Mouse (Mus musculus) megakaryocyte progenitor cell, adult 5-6 weeks (primary cell): Measurements from ENCODE around the gene Usp51. TPM values are rescaled to one million over a fixed set of nuclear protein-coding genes. Genes with fewer than 3 reads are reported as not detected.
A peak's percentile ranks its signal among the peaks of the same experiment; 100 is the strongest.

Experiments used
- ATAC-seq: replicated peaks from 2 replicates; pipeline ENCODE4 v1.8.0; 2016; ENCODE audit warnings: mild to moderate bottlenecking, moderate TSS enrichment, inconsistent platforms; ENCODE audit not compliant: poor library complexity
- total RNA-seq, 2 experiments: library from RNA; stranded (forward) in 1 of 2; stranded (reverse) in 1 of 2; fragments of 157-497, 149-512 nt in 1 of 2; fragments of 200-1000 nt in 1 of 2; gene quantifications; 2 replicates each; pipeline versions ENCODE4 v1.2.3 to v1.2.4; 2015 to 2017

Usp51 gene
- total RNA-seq (2015) = 0.62 and 1.2 TPM in 2 replicates
- total RNA-seq (2017) = 0.29 and 0.61 TPM in 2 replicates

DNA sequence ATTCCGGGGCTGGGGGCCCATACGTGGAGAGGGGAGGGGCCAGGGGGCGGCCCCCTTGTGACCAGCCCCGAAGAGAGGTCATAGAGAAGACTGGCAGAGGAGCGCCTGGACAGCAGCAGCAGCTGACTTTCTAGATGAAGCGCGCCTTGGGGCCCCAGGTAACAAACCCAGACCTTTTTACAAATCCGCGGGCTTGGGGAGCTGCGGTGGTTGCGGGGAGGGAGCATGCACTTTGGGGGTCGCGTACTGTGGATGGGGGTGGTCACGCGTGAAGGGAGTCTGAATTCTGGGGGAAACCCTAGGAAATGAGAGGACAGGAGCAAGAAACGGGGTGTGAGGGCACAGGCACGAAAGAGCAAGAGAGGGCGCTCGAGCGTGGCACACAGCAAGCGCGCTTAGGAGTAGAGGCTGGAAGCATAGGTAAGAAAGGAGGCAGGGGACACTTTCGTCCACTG, at the start of gene Usp51:
Gene Usp51, plus strand, starts transcription at position 83 of the 455 bp plus-strand sequence.
- peak; percentile 79 for ATAC-seq

DNA sequence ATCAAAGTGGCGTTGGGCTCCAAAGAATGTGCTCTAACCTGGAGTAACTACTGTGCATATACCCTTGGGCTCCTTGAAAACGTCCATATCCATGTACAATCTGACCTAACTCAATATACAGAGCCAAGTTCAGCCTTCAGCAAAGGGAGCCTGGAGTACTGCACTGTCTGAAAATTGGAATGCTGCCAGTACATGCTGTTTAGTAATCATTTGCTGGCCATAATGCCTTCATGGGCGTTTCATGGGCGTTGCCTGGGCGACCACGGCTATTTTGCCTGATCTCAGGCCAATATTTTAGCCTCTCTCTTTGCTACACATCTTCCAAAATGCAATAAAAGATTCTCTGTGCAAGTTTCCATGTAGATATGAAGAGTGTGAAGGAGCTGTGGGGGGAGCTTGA, 36.7 kb upstream of the Usp51 start:
- no peak for ATAC-seq

DNA sequence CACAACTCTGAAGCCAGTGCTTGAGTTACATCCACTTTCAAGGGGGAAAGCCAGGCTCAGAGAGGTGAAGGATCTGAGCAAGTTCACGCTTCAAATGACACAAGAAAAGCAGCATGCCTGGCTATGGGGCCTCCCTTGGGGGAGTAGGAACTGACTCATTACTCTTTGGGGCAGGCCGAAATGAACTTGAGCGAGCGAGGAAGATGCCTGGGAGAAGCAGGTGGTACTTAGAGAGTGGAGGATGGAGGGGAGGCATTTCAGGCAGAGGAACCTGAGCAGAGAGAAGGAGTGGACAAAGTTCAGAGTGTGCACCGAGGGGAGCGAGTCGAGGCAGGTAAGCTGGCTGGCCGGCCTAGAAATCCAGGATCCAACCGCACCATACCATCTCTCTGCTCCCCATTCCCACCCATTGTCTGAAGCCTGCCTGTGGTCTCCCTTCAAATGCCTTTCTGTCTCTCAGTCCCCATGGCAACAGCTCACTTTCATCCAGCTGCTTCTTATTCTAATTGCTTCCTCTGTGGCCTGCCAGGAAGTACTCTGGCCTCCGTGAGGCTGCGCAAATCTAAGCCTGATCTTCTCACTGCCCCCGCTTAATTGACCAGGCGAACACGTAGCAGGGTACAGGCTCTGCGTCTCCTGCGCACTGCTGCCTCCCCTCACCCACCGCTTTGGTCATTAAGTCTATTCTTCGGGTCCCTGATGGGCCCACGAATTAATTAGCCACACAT, 32.6 kb upstream of the Usp51 start:
- ATAC-seq = peak; percentile 77

- ATAC-seq = 0 out of 2 replicates have a peak, but pooled peaks have one; percentile 29
These were observed 32.0 kb upstream of the Usp51 start for GRCm38 (mm10) chrX:152974204-152974661.

GRCm38 (mm10) chrX:152976538-152976937, 29.7 kb upstream of the Usp51 start:
- no peak for ATAC-seq

DNA sequence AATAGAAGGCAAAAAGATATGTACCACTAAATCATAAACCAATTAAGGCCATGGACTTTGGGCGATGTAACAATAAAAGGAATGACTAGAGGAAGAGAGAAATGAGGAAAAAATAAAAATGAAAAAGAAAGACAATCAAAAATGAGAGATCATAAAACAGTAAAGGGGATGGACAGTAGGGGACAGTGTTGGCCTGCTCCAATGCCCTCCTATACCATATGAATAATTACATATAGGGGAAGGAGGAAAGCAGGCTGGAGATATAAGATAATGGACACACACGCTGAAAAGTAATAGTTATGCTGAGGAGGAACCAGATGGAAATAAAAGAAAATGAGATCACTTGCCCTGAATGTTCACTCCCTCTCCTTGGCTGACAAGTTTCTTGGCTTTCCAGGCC, 21.3 kb upstream of the Usp51 start:
- ATAC-seq = peak; percentile 76

- ATAC-seq = peak; percentile 73
These were observed 16.4 kb upstream of the Usp51 start for GRCm38 (mm10) chrX:152989852-152990251.

- peak; percentile 55 for ATAC-seq
These were observed 10.2 kb upstream of the Usp51 start for GRCm38 (mm10) chrX:152996105-152996504.

DNA sequence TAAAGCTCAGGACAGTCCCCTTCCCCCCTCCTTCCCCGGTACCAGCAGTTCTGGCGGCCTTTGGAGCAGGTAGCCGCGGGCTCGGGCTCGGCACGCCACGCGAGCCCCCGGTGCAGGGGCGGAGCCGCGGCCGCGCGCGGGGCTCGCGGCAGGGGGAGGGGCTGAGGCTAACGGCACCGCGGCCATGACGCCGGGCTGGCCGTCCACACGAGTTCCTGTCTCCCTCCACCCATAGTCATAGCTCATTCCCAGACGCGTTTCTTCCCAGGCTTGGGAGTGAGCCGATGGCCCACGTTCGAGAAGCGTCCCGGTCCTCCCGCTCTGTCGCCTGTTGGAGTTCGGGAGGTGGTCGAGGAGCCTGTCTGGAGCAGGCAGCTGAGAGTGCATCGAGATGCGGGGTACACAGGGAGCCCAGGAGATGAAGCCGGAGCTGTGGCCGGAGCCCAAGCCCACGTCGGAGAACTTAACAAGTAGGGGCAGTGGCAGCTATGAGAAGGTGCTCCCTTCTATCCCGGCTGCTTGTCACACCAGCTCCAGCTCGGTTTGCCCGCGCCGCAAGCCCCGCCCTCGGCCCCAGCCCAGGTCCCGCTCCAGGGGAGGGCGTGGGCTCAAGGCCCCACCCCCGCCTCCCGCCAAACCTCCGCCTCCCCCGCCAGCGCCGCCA, 884 bp downstream of the Usp51 start:
- peak; percentile 86 for ATAC-seq

GRCm38 (mm10) chrX:153007685-153008047, 1.4 kb downstream of the Usp51 start:
- no peak for ATAC-seq

DNA sequence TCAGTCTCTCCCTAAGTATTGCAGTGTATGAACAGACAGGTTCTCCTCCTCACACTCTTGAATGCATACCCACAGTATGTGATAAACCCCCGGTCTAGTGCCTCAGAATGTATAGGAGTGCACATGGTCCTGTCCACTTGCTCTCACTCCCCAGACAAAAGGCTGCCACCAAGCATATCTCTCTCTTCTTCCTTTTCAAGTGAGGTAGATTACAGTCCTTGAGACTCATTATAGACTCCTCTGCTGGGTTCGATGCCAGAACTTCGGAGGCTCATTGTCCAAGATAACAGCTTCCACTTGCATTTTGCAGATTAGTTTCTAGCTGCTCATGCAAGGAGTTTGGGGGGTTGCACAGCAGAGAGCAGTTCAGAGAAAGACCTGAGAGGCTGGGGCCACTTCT, 19.0 kb downstream of the Usp51 start:
- peak; percentile 50 for ATAC-seq

GRCm38 (mm10) chrX:153025709-153026108, 19.4 kb downstream of the Usp51 start:
- peak; percentile 54 for ATAC-seq

- ATAC-seq = peak; percentile 81
These were observed 25.3 kb downstream of the Usp51 start for GRCm38 (mm10) chrX:153031547-153031946.

GRCm38 (mm10) chrX:153037087-153037971, 31.1 kb downstream of the Usp51 start, which contains the start of gene Mageh1:
Mageh1 (minus strand) TSS chrX:153037575.
- ATAC-seq = peak; percentile 96

- ATAC-seq = peak; percentile 37
These were observed 31.9 kb downstream of the Usp51 start for GRCm38 (mm10) chrX:153037972-153038744.

Other genes starting within 250 kb of the Usp51 start
- 0.74 and 1.2 TPM in 2 replicates for gene Shroom2, start 237.0 kb upstream of the Usp51 start, total RNA-seq (2015)
- gene Shroom2, start 237.0 kb upstream of the Usp51 start, total RNA-seq (2017) = 0.17 and 0.78 TPM in 2 replicates
- gene Gpr143, start 224.5 kb upstream of the Usp51 start, total RNA-seq (2015) = not detected in 2 replicates
- not detected in 2 replicates for gene Gpr143, start 224.5 kb upstream of the Usp51 start, total RNA-seq (2017)
- gene Mageh1, start 31.1 kb downstream of the Usp51 start, total RNA-seq (2015) = 0.27 and 0.46 TPM in 2 replicates
- 0.44 and 0.50 TPM in 2 replicates for gene Mageh1, start 31.1 kb downstream of the Usp51 start, total RNA-seq (2017)
- not detected in 2 replicates for gene Foxr2, start 112.3 kb downstream of the Usp51 start, total RNA-seq (2015)
- not detected in 2 replicates for gene Foxr2, start 112.3 kb downstream of the Usp51 start, total RNA-seq (2017)
- 4.6 and 7.0 TPM in 2 replicates for gene Rragb, start 133.5 kb downstream of the Usp51 start, total RNA-seq (2015)
- gene Rragb, start 133.5 kb downstream of the Usp51 start, total RNA-seq (2017) = 6.9 and 9.4 TPM in 2 replicates
- 2.4 and 3.2 TPM in 2 replicates for gene Klf8, start 231.0 kb downstream of the Usp51 start, total RNA-seq (2015)
- 1.6 and 2.8 TPM in 2 replicates for gene Klf8, start 231.0 kb downstream of the Usp51 start, total RNA-seq (2017)